Mouse (Mus musculus) stomach, postnatal 0 days (tissue): ENCODE data around the gene Mfsd4b3. TPM values are rescaled to one million over a fixed set of nuclear protein-coding genes. Genes with fewer than 3 reads are reported as not detected.

Experiments
- ATAC-seq: fragments of 200-750 bp; cut with Nextera tagmentation; 2 replicates; pipeline ENCODE4 v1.8.0; 2017; ENCODE audit not compliant: low FRiP score, low TSS enrichment
- DNase-seq: peaks from one replicate; pipeline ENCODE4 v3.0.0-alpha.2; 2016; ENCODE audit warnings: low spot score
- H3K27ac ChIP-seq: fragments of 300-500 bp; sonication (generic); replicated peaks from 2 replicates; pipeline ENCODE4 v1.5.1; 2014; ENCODE audit warnings: mild to moderate bottlenecking, control low read depth
- H3K27me3 ChIP-seq: fragments of 300-500 bp; sonication (generic); 2 replicates; pipeline ENCODE4 v1.6.1; 2014; ENCODE audit warnings: low read length; ENCODE audit not compliant: control insufficient read depth, insufficient read depth
- H3K36me3 ChIP-seq: fragments of 300-500 bp; sonication (generic); 2 replicates; pipeline ENCODE4 v1.6.1; 2014; ENCODE audit warnings: low read length, mixed read lengths; ENCODE audit not compliant: control insufficient read depth, insufficient read depth
- H3K4me1 ChIP-seq: fragments of 300-500 bp; sonication (generic); replicated peaks from 2 replicates; pipeline ENCODE4 v1.6.1; 2014; ENCODE audit warnings: antibody characterized with exemption; ENCODE audit not compliant: control insufficient read depth, insufficient read depth
- H3K4me2 ChIP-seq: fragments of 300-500 bp; sonication (generic); replicated peaks from 2 replicates; pipeline ENCODE4 v1.6.1; 2014; ENCODE audit warnings: low read depth, mild to moderate bottlenecking, control low read depth, moderate library complexity
- H3K4me3 ChIP-seq: fragments of 300-500 bp; sonication (generic); 2 replicates; pipeline ENCODE4 v1.5.1; 2014; ENCODE audit warnings: low read depth, low read length, control low read depth
- H3K9ac ChIP-seq: fragments of 300-500 bp; sonication (generic); 2 replicates; pipeline ENCODE4 v1.6.1; 2014; ENCODE audit warnings: mild to moderate bottlenecking, low read length, control low read depth, mixed read lengths
- H3K9me3 ChIP-seq: fragments of 300-500 bp; sonication (generic); 2 replicates; pipeline ENCODE4 v1.6.1; 2016; ENCODE audit warnings: low read length; ENCODE audit not compliant: control insufficient read depth
- CTCF ChIP-seq: IDR thresholded peaks from 2 replicates; pipeline ENCODE4 v1.5.1; 2016; ENCODE audit warnings: antibody characterized with exemption, low read depth, mild to moderate bottlenecking, moderate library complexity
- EP300 ChIP-seq: optimal IDR thresholded peaks from 2 replicates; pipeline ENCODE3; 2016; ENCODE audit warnings: antibody characterized with exemption
- WGBS: fragments of 180-500 bp; shearing (Covaris S2); extraction: QIAGEN DNeasy Blood & Tissue Kit; methylation state at CpG from one replicate; pipeline ENCODE4 v1.1.7; 2014; 5-methylcytosine and 5-hydroxymethylcytosine counted together
- polyA plus RNA-seq: library from polyadenylated mRNA; unstranded; fragments of >200 nt; fragmentation: Nextera tagmentation; extraction: Ambion mirVana; gene quantifications from 2 replicates; pipeline ENCODE4 v1.2.1, GENCODE M21; 2015

The Mfsd4b3 gene
- polyA plus RNA-seq, 1 experiment from 2014 or later: 1.7 TPM

GRCm38 (mm10) chr10:39974982-39975381 lies 15.0 kb upstream of the Mfsd4b3 start:
- H3K4me2 ChIP-seq: no peak overlapping the region
- H3K27ac ChIP-seq: no peak overlapping the region
- no peaks in the 10 kb centered on the region for H3K36me3 ChIP-seq
- DNase-seq (no peak), ATAC-seq (no peak)
- H3K4me1 ChIP-seq: no peaks in the 10 kb centered on the region
- no peaks in the 10 kb centered on the region for H3K27me3 ChIP-seq
- WGBS: 66% methylated on average over 11 of the region's 11 CpGs
- H3K9me3 ChIP-seq: peaks cover 2% of the 10 kb centered on the region; the same call in 1 of the 2 replicates
- no peak for TF ChIP-seq CTCF
- TF ChIP-seq EP300: no peak
- H3K4me3 ChIP-seq: no peak overlapping the region
- H3K9ac ChIP-seq: no peak overlapping the region

DNA sequence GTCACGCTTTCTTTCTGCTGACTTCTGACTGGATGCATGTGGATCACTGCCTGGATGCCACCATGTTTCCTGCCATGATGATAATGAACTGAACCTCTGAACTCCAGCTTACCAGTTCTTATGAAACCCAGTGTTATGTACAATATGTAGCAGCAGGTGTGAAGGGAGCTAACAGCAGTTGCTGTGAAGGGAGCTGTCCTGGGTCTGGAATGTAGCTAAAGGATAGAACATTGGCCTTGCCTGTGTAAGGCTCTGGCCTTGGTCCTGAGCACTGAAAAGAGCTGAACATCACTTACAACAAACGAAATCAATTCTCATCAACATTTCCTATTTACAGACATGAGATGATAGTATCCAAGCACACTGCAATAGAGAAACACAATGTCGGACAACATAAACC lies 7.6 kb upstream of the Mfsd4b3 start:
- DNase-seq: peak; percentile 20
- TF ChIP-seq EP300 (no peak), CTCF (no peak)

DNA sequence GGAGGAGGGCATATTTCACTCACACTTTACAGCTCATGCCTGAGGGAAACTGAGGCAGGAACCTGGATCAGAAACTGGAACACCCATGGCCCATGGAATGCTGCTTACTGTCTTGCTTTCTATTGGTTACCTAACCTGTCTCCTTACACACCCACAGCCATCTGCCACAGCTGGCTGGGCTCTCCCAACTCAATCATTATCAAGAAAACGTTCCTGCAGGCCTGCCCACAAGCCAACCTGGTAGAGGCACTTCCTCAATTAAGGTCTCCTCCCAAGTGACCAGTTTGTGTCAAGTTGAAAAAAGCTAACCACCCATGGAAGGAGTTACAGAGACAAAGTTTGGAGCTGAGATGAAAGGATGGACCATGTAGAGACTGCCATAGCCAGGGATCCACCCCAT lies 2.0 kb upstream of the Mfsd4b3 start:
- no peaks in the 10 kb centered on the region for H3K36me3 ChIP-seq

More for the DNA sequence above, 7.6 kb upstream of the Mfsd4b3 start:
- Histone ChIP-seq H3K4me3 (no peak overlapping the region), H3K4me1 (no peaks in the 10 kb centered on the region), H3K27ac (no peak overlapping the region), H3K36me3 (no peaks in the 10 kb centered on the region), H3K4me2 (no peak overlapping the region), H3K27me3 (no peaks in the 10 kb centered on the region), H3K9ac (no peak overlapping the region), H3K9me3 (no peaks in the 10 kb centered on the region)
- ATAC-seq: no peak
- 83% methylated on average over 3 of the region's 3 CpGs for WGBS

DNA sequence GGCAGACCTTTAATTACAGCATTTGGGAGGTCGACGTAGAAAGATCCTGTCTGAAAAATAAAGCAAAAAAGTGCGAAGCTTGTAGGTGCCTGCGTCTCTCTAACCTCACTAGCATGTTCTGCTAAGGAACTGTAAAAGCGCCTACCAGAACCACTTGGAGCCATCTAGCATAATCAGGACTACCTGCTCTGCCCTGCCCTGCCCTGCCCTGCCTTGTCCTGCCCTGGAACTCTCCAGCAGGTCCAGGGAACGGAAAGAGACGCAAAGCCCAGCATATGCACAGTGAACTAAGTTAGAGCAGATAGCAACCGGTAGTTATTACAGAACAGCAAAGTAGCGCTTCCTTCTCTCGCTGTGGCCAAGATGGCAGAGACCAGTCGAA lies 479 bp upstream of the Mfsd4b3 start:
- Histone ChIP-seq H3K9ac (peak overlapping the region; percentile 4; the same call in 1 of the 2 replicates), H3K9me3 (no peaks in the 10 kb centered on the region), H3K4me3 (no peak overlapping the region), H3K4me2 (peak overlapping the region; percentile 86), H3K4me1 (no peaks in the 10 kb centered on the region; the same call in 1 of the 2 replicates), H3K27ac (no peak overlapping the region), H3K27me3 (no peaks in the 10 kb centered on the region), H3K36me3 (no peaks in the 10 kb centered on the region)
- ATAC-seq (peak; percentile 75), DNase-seq (no peak)
- WGBS: 35% methylated on average over 11 of the region's 11 CpGs
- TF ChIP-seq EP300: no peak
- TF ChIP-seq CTCF: no peak

More for the DNA sequence above, 2.0 kb upstream of the Mfsd4b3 start:
- no peak overlapping the region for H3K9ac ChIP-seq
- DNase-seq (no peak), ATAC-seq (no peak)
- H3K27me3 ChIP-seq: no peaks in the 10 kb centered on the region
- no peak overlapping the region for H3K4me3 ChIP-seq
- H3K4me2 ChIP-seq: no peak overlapping the region
- 27% methylated on average over 1 of the region's 1 CpGs for WGBS
- H3K27ac ChIP-seq: no peak overlapping the region
- TF ChIP-seq CTCF (no peak), EP300 (no peak)
- H3K4me1 ChIP-seq: no peaks in the 10 kb centered on the region; the same call in 1 of the 2 replicates
- no peaks in the 10 kb centered on the region for H3K9me3 ChIP-seq

GRCm38 (mm10) chr10:39958266-39958665 lies 1.7 kb downstream of the Mfsd4b3 start:
- no peaks in the 10 kb centered on the region for H3K9me3 ChIP-seq
- no peaks in the 10 kb centered on the region for H3K27me3 ChIP-seq
- no peaks in the 10 kb centered on the region for H3K36me3 ChIP-seq
- no peak overlapping the region for H3K4me3 ChIP-seq
- no peaks in the 10 kb centered on the region; the same call in 1 of the 2 replicates for H3K4me1 ChIP-seq
- TF ChIP-seq EP300 (no peak), CTCF (peak; percentile 68)
- H3K4me2 ChIP-seq: no peak overlapping the region
- no peak for ATAC-seq
- WGBS: 52% methylated on average over 4 of the region's 4 CpGs
- H3K9ac ChIP-seq: no peak overlapping the region
- H3K27ac ChIP-seq: no peak overlapping the region
- no peak for DNase-seq

DNA sequence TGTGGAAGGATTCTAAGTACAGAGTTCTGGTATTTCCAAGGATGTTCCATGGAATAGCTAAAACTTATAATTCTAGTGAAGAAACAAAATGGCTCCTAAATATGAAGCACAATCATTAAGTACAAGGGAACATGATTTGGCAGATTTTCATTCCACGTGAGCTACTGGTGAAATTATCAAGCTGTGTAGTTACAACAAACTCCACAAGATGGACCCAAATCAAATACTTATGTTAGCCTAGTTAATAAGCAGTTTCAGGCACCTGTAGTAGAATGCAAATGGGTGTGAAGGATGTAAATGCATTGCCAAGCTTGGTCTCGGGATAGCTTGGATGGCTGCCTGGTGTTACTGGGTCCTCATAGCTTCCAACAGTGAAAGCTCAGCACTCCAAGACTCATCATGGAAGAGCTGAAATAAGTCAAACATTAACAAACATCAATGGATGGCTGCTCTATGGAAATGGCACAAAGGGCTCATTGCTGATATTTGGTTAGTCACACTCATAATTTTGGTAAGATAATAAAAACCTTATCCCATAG lies 3.5 kb downstream of the Mfsd4b3 start:
- Histone ChIP-seq H3K9ac (no peak overlapping the region), H3K9me3 (no peaks in the 10 kb centered on the region), H3K4me3 (no peak overlapping the region), H3K27me3 (no peaks in the 10 kb centered on the region), H3K36me3 (no peaks in the 10 kb centered on the region), H3K27ac (no peak overlapping the region), H3K4me1 (no peaks in the 10 kb centered on the region; the same call in 1 of the 2 replicates), H3K4me2 (no peak overlapping the region)
- ATAC-seq: no peak
- no peak for DNase-seq
- TF ChIP-seq CTCF: peak; percentile 26; the same call in 1 of the 2 replicates
- TF ChIP-seq EP300: no peak
- 58% methylated on average over 2 of the region's 2 CpGs for WGBS
